Mouse (Mus musculus): ENCODE measurements around the gene Mpg.

Gene Mpg

DNA sequence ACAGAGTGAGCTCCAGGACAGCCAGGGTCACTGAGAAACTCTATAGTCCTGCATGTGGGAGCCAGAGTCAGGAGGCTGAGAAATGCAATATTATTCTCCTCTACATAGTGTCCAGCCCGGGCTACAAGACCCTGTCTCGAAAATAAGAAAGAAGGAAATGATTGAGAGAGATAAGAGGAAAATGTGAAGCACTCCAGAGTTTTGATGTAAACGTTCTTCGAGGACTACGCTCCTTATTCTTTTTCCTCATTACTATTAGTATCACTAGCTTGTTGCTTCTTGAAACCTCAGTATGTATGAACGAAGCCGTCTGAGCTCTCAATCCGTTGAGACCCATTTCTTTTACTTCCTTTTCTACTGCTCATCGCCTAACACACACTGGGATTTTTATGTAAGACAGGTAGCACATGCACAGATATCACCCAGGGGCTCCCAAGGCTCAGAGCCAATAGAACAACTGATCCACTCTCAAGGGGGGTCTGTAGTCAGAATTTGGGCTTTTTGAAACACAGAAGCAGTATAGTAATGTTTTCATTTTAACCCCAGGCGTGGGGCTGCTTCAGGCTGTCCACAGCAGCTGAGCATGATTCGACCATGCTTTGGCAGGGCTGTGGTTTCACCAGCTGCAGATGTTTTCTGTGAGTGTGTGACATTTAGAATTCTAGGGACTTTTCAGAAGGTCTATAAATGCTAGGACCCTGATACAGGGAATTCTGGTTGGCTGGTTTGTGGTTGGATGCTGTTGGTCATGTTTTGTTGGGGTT is 24.2 kb upstream of the Mpg start:
- DNase-seq (ENCODE audit: low read depth, low spot score) = peak; percentile 93

DNA sequence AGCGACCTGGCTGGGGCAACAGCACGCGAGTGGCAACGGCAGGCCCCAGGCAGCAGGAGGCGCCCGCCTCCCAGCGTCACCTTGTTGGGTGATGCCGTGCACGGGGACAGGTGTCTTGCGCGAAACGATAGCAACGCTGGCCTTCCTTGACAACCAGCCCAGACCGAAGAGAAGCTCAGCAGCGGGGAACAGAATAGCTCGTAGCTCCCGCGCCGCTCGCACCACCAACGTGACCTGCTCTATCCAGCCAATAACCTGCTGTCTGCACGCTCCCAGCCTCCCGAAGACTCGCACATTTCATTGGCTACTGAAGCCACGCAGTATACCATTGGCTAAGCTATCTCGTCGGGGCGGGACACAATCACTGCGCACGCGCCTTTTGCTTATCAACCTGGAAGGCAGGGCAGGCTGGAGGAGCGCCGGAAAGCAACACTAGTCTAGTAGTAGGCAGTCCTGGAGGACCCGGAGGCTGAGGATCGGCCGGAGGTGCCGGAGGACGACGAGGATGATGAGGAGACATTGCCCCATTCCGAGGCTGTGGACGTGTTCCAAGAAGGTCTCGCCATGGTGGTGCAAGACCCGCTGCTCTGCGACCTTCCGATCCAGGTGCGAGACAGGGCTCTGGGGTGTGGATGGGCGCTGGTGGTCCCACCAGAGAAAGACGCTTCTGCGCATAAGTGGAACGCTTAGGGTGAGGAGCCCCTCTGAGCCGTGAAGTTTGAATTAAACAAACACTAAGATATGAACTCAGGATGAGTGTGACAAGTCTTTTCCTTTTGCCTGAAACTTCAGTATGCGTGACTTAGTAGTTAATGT is 21.0 kb upstream of the Mpg start, which contains the start of gene Snrnp25:
Gene Snrnp25, plus strand, starts transcription at position 358 of the 816 bp plus-strand sequence.
- DNase-seq (ENCODE audit: low read depth, low spot score) = peak; percentile 98

DNA sequence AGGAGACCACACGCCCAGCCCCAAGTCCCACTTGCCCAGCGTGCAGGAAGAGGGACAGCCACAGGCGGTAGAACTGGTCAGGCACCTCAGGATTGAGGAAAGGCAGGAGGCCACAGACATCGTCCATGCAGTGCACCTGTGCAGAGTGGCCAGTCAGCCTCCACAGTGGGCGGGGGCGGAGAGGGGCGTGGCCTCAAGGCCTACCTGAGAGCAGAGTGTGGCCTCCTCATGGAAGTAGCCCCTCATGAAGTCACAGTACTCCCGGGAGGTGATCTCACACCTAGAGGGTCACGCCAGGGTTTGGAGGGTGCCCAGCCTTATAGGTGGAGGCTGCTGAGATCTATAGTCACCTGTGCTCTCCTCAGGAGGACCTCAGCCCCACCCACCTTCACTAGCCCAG is 15.7 kb upstream of the Mpg start:
- no peak for DNase-seq (ENCODE audit: low read depth, low spot score)

DNA sequence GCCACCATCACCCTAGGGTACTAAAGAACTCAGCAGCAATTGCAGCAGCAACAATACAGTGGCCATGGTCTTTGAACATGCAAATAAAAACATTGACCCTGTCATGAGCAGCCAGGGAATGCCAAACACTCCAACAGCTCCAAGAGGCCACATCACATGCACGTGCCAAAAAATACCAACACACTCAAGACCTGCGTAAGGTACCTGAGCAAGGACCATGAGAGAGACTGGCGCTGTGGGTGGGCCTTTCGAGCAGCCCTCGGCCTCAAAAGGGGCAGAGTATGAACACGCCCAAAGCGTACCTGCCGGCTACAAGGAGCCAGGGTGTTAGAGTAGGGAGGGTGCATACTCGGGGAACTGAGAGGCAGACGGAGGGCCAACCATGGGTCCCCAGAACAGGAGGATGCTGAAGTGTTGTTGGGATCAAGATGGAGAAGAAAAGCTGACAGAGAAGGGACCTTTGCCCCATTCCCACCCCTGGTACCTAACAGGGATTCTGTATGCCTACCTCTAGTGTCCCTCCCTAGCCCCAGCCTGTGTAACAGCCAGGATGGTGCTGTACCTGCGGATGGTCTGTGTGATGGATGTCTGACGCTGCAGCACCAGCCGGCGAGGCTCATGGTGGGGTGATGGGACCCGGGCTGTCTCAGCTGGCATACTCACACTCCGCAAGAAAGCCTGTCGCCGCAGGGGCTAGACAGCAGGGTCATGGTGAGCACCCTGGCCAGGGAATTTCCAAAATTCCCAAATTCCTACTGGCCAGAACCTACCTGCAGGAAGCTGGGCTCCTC is 10.7 kb upstream of the Mpg start:
- no peak for DNase-seq (ENCODE audit: low read depth, low spot score)

DNA sequence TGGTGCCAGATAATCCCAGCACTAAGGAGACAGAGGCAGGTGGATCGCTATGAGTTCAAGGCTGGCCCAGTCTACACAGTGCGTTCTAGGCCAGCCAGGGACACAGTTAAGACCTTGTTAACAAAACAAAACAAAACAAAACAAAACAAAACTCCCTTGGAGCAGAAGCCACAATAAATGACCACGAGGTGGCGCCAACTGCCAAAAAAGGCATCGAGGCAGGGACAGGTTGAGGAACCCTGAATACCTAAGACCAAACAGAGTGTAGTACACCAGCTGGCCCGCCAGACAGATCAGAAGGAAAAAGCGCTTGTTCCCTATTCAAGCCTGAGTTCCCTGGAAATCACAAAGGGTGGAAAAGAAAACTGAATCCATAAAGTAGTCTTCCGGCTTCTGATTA is 9.5 kb upstream of the Mpg start:
- peak; percentile 79 for DNase-seq (ENCODE audit: low read depth, low spot score)

DNA sequence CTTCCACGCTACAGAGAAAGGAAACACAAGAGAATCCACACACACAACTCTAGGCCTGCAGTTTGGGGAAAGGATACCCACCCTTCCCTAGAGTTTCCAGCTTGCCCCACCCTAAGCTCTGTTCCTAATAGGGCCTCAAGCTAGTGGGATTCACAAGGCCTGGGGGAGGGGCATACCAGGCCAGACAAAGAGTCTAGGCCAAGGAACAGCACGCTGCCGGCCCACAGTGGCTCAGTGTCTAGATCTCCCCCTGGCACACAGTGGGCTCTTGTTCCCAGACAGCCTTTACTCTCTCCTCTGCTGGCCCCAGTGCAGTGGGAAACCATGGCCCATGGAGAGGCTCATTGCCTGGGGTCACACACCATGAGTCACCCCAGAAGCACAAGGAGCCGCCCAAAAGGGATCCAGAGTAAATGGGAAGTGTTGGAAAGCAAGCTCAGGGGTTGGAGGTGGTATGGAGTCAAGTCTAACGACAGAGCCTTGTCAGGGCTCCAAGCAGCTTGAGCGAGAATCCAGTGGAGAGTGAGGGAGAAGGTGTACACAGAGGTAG is 7.7 kb upstream of the Mpg start:
- no peak for DNase-seq (ENCODE audit: low read depth, low spot score)

DNA sequence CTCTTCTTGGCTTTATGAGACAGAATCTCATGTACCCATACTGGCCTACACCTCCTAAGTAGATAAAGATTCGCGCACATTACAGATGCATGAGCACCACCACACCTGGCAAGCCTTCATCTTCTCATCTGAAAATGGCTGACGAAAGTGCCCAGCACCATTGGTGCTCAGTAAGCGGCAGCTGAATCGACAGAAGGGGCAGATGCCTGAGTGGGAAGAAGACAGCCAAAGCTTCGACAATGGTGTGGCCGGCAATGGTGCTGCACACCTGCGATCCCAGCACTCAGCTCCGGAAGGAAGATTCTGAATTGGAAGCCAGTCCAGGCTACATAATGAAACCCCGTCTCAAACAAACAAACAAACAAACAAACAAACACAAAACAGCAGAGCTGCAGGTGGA is 7.0 kb upstream of the Mpg start:
- DNase-seq (ENCODE audit: low read depth, low spot score) = no peak

DNA sequence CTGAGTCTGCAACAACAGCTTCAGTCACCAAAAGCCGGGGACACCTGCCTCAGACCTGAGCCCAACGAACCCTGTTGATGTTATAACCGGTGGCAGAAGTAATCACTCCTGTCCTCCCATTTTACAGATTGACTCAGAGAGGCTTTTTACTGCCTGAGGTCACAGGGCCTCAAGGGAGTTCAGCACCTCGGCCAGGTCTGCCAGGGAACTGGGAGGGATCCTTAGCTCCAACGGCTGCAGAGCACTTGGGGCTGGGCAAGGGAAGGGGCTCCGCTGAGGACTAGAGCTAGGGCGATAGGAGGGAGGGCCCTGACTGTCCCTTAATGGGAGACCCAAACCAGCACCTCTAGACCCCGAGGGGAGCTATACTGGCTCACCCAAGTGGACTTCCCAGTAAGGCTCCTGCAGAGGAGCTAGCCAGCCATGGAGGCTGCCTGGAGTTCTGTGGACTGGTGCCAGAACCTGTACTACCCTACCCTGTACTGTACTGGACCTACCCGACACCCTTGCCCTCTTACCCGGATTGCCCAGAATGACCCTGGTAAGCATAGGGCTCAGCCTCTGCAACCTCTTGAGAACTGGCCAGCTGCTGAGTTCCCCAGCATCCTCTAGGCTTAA is 5.6 kb upstream of the Mpg start:
- DNase-seq (ENCODE audit: low read depth, low spot score) = no peak

DNA sequence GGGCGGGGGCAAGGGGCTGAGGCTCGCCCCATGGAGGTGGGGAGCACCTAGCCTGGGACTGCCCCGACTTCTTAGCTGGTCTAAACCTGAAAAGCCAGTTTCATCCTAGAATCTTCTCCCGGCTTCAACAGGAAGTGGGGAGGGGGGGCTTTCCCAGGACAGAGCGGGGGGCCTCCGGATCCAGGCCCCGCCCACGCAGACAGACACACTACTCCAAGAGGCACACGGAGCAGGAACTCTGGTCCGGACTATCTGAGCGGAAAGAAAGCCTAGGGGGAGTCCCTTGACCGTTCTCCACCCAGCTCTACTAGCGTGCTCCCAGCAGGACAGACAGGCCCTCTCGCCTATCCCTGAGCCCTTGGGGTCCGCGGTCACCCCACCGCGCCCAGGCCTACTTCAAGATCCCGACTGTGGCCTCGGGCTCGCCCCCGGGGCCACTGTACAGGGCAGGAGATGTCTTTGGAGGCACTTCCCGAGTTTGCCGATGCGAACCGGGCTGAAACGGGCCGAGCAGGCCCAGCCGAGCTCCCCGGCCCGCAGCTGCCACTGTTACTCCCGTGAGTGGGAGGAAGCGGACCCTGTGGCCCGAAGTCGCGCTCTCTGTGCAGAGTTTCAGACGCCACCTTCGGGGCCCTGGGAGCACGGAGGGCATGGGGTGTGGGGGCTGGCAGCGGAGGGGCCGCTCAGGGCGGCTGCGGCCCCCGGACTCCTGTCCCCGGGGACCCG is 4.9 kb upstream of the Mpg start:
- peak; percentile 84 for DNase-seq (ENCODE audit: low read depth, low spot score)

DNA sequence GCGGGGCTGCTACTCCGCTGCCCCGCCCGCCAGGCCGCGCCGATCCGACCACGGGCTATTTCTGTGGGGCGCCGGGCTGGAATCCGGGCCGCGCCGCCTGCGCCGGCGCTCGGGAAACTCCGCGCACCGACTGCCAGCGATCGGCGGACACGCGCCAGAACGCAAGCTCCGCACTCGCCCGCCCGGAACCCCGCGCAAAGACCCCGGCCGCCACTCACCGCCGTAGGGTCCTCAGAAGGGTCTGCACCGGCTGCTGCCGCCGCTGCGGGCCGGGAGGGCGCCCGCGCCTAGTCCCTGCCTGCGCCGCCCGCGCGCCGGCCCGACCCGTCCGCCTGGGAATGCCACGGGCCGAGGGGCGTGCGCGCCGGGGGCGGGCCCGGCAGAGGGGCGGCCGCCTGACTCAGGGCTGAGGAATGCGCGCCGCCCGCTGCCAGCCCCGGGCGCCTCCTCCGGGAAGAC is 4.3 kb upstream of the Mpg start, which contains the start of gene Rhbdf1:
Gene Rhbdf1, minus strand, starts transcription at position 350 of the 459 bp plus-strand sequence.
- no peak for DNase-seq (ENCODE audit: low read depth, low spot score)

DNA sequence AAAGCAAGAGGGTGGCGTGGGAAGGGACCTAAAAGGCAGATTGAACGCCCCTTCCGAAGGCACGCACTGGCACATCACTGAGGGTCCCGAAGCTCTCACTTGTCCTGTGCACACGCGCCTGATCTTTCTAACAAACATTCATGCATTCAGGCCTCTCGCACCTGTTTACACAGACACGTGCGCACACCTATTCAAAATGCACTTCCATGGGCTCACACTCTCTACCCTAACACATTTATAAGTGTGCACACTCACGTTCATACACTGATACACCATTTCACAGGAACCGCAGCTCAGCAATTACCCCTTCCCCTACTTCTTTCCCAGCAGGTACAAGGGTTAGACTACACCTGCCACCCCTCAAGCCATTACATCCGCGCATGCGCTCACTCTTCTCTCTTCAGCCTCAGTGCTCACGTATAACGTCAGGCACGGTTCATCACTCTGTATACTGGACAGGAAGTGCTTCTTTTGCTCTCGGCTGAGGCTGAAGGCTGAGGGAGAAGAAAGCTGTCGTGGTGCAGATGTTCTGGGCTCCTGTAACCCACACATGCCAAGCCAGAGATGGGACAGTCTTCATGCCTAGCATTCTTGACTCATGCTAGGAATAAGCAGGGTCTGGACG is 3.6 kb upstream of the Mpg start:
- DNase-seq (ENCODE audit: low read depth, low spot score) = peak; percentile 94

DNA sequence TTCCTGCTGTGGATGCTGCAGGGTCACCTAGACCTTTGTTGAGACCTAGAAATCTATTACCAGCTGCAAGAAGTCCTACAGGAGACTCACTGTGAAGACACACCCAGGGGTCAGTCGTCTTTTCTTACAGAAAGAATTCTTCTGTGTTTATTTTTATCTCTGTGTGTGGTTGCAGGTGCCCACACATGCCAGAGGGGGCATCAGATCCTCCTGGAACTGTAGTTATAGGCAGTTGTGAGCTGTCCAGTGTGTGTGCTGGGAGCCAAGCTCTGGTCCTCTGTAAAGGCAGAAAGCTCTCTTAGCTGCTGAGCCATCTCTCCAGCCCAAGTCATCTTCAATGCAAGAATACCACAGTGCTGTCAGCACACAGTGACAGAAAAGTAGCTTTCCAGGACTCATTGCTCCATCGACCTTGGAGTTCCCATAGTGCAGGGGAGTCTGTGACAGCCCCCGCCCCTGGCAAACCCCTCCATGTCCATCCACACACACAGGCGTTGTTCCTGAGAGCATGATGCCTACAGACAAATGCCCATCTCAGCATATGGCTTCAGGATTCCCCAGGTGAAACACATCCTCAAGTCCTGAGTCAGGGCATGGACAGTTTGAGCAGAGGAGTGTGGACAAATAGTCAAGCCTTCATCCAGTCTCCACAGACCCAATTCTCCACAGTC is 2.9 kb upstream of the Mpg start:
- no peak for DNase-seq (ENCODE audit: low read depth, low spot score)

DNA sequence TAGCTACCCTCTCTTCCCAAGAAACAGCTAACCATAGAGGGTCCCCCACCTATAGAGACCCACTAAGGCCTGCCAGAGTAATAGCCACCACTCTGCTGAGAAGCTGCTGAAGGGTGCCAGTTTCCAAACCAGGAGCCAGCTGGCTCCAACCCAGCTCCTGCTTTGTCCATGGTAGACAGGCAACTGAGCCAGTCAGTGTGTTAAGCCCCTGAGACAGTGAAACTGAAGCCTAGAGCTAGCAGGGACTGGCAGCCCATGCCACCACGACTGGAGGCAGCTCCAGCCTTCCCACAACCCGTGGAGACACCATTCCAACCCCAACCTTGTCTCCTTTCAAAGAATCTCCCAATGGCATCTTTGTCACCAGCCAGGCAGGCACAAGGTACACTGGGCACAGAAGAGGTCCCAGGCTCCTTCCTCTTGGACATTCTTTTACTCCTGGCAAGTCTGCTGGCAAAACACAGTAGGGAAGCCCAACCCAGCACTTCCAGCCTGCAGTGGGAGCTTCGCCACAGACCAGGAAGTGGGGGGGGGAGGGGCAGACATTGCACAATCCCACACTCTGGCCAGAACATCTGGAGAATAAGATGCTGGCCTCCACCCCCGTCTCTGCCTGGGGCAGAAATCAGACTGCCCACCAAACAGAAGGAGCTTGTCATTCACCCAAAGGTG is 1.7 kb upstream of the Mpg start:
- no peak for DNase-seq (ENCODE audit: low read depth, low spot score)

DNA sequence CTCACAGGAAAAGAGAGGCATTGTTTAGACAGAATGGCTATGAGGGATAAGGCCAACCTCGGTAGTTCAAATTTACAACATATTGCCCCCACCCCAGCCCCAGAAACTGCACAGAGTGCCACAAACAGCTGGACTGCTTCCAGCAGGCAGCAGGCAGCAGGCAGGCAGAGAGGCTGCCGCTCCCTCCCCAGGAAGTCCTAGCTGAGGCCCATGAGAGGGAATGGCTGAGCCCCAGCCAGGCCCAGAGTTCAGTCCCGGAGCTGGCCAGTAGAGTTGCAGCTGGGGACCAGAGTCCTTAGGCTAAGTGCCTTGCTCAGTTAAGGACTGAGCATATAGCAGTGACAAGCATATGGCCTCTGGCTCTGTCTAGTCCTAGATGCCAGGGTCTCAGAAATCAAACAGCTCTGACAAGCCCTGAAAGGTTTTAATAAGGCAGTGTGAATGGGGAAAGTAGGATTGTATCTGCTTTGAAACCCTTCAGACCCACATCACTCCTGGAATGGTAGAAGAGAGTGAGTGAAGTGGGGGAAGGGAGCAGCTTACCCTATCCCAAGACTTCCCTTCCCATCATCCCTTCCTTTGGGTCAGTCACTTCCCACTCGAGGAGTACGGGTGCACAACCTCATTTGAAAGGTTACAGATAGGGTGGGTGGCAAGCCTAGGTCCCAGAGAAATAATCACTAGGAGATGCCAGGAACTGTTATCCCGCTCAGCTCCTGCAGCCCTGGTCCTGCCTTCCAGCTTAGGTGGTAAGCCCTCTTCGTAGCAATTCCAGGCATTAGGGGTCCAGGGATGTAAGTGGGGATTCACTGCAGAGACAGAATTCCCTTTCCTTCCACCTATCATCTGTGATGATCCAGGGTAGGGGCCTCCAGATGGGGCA is 842 bp upstream of the Mpg start:
- no peak for DNase-seq (ENCODE audit: low read depth, low spot score)

DNA sequence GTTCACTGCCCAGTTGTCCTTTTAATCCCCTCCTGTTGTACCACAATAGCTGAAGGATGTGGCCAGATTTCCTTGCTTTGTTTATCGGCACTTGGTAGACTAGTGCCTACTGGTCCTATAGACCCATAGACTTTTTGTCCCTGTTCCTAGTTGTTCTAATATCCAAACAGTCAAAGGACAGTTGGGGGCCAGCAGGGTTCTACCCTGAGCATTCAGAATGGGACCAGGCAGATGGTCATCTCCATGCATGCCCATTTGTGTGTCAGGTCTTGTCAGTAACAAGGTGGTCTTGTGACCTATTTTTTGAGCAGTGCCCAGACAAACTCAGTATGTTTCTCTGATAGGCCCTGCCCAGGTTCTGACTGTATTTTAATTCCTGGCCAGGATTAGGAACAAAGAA is 736 bp downstream of the Mpg start:
- no peak for DNase-seq (ENCODE audit: low read depth, low spot score)

DNA sequence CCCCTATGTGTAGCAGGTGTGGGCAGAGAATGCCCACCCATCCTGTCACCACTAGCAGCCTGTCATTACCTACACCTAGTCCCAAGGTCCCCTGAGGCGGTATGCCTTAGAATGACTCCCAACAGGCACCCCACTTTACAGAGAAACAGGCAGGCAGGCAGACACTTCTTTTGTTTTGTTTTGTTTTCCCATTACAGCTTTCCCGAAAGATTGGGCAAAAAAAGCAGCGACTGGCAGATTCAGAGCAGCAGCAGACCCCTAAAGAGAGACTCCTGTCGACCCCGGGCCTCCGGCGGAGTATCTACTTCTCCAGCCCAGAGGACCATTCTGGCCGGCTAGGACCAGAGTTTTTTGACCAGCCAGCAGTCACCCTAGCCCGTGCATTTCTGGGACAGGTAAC is 1.2 kb downstream of the Mpg start:
- no peak for DNase-seq (ENCODE audit: low read depth, low spot score)

DNA sequence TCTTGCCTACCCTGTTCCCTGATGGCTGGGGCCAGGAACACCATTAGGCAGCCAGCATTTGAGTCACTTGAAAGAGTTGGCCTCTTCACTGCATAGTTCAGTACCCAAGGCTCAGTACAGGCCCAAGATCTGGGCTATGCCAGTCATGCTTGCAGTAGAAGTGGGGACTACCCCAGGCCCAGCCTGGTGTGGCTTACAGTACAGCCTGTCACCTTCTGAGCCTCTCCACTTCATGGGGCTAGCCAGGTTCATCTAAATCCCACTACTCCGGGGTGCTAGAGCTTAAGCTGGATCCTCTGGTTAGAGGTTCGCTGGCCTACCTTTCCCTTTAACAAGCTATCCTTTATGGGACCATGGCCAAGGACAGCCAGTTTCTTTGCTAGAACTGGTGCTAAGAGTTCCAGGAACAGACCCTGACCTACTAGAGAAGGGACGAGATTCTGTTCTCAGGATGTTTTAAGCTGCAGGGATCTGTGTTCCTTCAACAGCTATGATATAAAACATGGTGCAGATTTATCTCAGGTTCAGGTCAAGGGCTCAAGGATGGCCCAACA is 2.1 kb downstream of the Mpg start:
- no peak for DNase-seq (ENCODE audit: low read depth, low spot score)

DNA sequence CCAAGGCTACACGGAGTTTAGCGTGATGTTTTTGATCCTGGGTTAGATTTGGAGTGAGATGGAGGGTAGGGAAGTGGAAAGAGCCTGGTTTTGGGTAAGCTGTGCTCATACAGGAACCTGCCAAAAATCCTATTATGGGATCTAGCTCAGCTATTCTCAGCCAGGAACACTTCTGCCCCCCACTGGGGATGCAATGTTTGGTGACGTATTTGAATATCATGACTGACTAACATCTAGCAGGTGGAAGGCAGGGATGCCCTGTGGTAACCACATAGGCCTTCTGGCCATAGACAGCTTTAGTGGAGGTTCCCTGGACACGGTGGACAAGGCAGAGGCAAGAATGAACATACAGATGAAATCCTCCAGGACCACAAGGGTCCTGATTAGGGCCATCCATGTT is 3.9 kb downstream of the Mpg start:
- DNase-seq (ENCODE audit: low read depth, low spot score) = no peak

Measured in A20 (cell line).